8 mouse cellular contexts compared by ENCODE assay signal in genomic region chr11:110572548-110572947, GRCm38 (mm10).
DNase-seq lines count a peak whose midpoint lies in the region; ATAC-seq lines count a peak whose summit lies in the region.

No protein-coding gene starts in this region.

- ATAC-seq in cerebellum, adult (ENCODE audit: insufficient number of reproducible peaks, low FRiP score, low TSS enrichment): no peak

- DNase-seq in cerebellum, adult 11 months: peak; percentile 1
- peak; percentile 23 for DNase-seq in 416B (ENCODE audit: low read depth)
- DNase-seq in cerebellum, postnatal 14 days: peak; percentile 75 to 77
- peak; percentile 46 for DNase-seq in gastrocnemius, postnatal 10 days
- DNase-seq in layer of hippocampus, adult 11-12 months (ENCODE audit: low spot score): peak; percentile 72
- DNase-seq in lung, postnatal 10 days: peak; percentile 39
- peak; percentile 27 for DNase-seq in skeletal muscle tissue, adult 2 months (ENCODE audit: low read depth, low spot score)

Comparison
In these comparisons a context has a peak if more than half of its experiments do, and no peak if none do; other contexts are left out.
1. DNase-seq: peak in every context shown above with its lines; median percentile 76 in cerebellum, postnatal 14 days; 72 in layer of hippocampus, adult 11-12 months; 46 in gastrocnemius, postnatal 10 days; 39 in lung, postnatal 10 days; 27 in skeletal muscle tissue, adult 2 months; 23 in 416B; 1 in cerebellum, adult 11 months.